Mouse (Mus musculus): ENCODE results near the gene Dlg2. TPM values are rescaled to one million over a fixed set of nuclear protein-coding genes. Genes with fewer than 3 reads are reported as not detected.
A peak's percentile ranks its signal among the peaks of the same experiment; 100 is the strongest.

Gene Dlg2
- polyA plus RNA-seq, 1 experiment, result 6.0 TPM

GRCm38 (mm10) chr7:92093860-92094259 lies 1617.4 kb downstream of the Dlg2 start:
- no peaks in the 10 kb centered on the region for H3K27me3 ChIP-seq (ENCODE audit: control insufficient read depth, insufficient read depth, low read length)
- no peaks in the 10 kb centered on the region for H3K4me1 ChIP-seq (replicated peaks; ENCODE audit: control insufficient read depth, insufficient read depth, low read length)
- DNase-seq, result peak; percentile 46
- H3K27ac ChIP-seq (ENCODE audit: control insufficient read depth, insufficient read depth, low read length), result no peak overlapping the region
- H3K36me3 ChIP-seq (ENCODE audit: control insufficient read depth, insufficient read depth, low read length), result no peaks in the 10 kb centered on the region
- no peak overlapping the region for H3K4me3 ChIP-seq (ENCODE audit: control insufficient read depth, insufficient read depth, low read length)
- WGBS, result 1% methylated on average over 3 of the region's 3 CpGs
- TF ChIP-seq CTCF (IDR thresholded peaks at IDR 0.05; ENCODE audit: borderline replicate concordance, control insufficient read depth, extremely low read depth, insufficient read depth, low read length, poor library complexity), result no peak
- TF ChIP-seq POLR2A (IDR thresholded peaks at IDR 0.05; ENCODE audit: control insufficient read depth, extremely low read depth, insufficient read depth, low read length, poor library complexity), result no peak

- TF ChIP-seq CTCF (IDR thresholded peaks at IDR 0.05; ENCODE audit: borderline replicate concordance, control insufficient read depth, extremely low read depth, insufficient read depth, low read length, poor library complexity), result no peak
- no peak for TF ChIP-seq POLR2A (IDR thresholded peaks at IDR 0.05; ENCODE audit: control insufficient read depth, extremely low read depth, insufficient read depth, low read length, poor library complexity)
- no peaks in the 10 kb centered on the region for H3K36me3 ChIP-seq (ENCODE audit: control insufficient read depth, insufficient read depth, low read length)
Observed at GRCm38 (mm10) chr7:92095198-92095597, 1618.7 kb downstream of the Dlg2 start.

GRCm38 (mm10) chr7:92100847-92101246 lies 1624.4 kb downstream of the Dlg2 start:
- DNase-seq, result no peak
- 96% methylated on average over 2 of the region's 2 CpGs for WGBS
- TF ChIP-seq POLR2A (IDR thresholded peaks at IDR 0.05; ENCODE audit: control insufficient read depth, extremely low read depth, insufficient read depth, low read length, poor library complexity) (no peak), CTCF (IDR thresholded peaks at IDR 0.05; ENCODE audit: borderline replicate concordance, control insufficient read depth, extremely low read depth, insufficient read depth, low read length, poor library complexity) (no peak)
- H3K4me1 ChIP-seq (replicated peaks; ENCODE audit: control insufficient read depth, insufficient read depth, low read length), result no peaks in the 10 kb centered on the region
- H3K27me3 ChIP-seq (ENCODE audit: control insufficient read depth, insufficient read depth, low read length), result no peaks in the 10 kb centered on the region
- H3K27ac ChIP-seq (ENCODE audit: control insufficient read depth, insufficient read depth, low read length), result no peak overlapping the region
- no peaks in the 10 kb centered on the region for H3K36me3 ChIP-seq (ENCODE audit: control insufficient read depth, insufficient read depth, low read length)
- H3K4me3 ChIP-seq (ENCODE audit: control insufficient read depth, insufficient read depth, low read length), result no peak overlapping the region

More at GRCm38 (mm10) chr7:92095198-92095597, 1618.7 kb downstream of the Dlg2 start:
- no peak for DNase-seq
- Histone ChIP-seq H3K4me1 (replicated peaks; ENCODE audit: control insufficient read depth, insufficient read depth, low read length) (no peaks in the 10 kb centered on the region), H3K4me3 (ENCODE audit: control insufficient read depth, insufficient read depth, low read length) (no peak overlapping the region), H3K27me3 (ENCODE audit: control insufficient read depth, insufficient read depth, low read length) (no peaks in the 10 kb centered on the region), H3K27ac (ENCODE audit: control insufficient read depth, insufficient read depth, low read length) (no peak overlapping the region)
- WGBS, result 76% methylated on average over 3 of the region's 3 CpGs

GRCm38 (mm10) chr7:92102892-92103543 lies 1626.5 kb downstream of the Dlg2 start:
- H3K27ac ChIP-seq (ENCODE audit: control insufficient read depth, insufficient read depth, low read length), result no peak overlapping the region
- DNase-seq, result peak; percentile 11
- WGBS, result 24% methylated on average over 4 of the region's 4 CpGs

GRCm38 (mm10) chr7:92105477-92105876 lies 1629.0 kb downstream of the Dlg2 start:
- no peak for TF ChIP-seq POLR2A (IDR thresholded peaks at IDR 0.05; ENCODE audit: control insufficient read depth, extremely low read depth, insufficient read depth, low read length, poor library complexity)
- no peak overlapping the region for H3K4me3 ChIP-seq (ENCODE audit: control insufficient read depth, insufficient read depth, low read length)

More at GRCm38 (mm10) chr7:92102892-92103543, 1626.5 kb downstream of the Dlg2 start:
- TF ChIP-seq POLR2A (IDR thresholded peaks at IDR 0.05; ENCODE audit: control insufficient read depth, extremely low read depth, insufficient read depth, low read length, poor library complexity) (no peak), CTCF (IDR thresholded peaks at IDR 0.05; ENCODE audit: borderline replicate concordance, control insufficient read depth, extremely low read depth, insufficient read depth, low read length, poor library complexity) (no peak)
- Histone ChIP-seq H3K4me3 (ENCODE audit: control insufficient read depth, insufficient read depth, low read length) (no peak overlapping the region), H3K4me1 (replicated peaks; ENCODE audit: control insufficient read depth, insufficient read depth, low read length) (no peaks in the 10 kb centered on the region), H3K36me3 (ENCODE audit: control insufficient read depth, insufficient read depth, low read length) (no peaks in the 10 kb centered on the region), H3K27me3 (ENCODE audit: control insufficient read depth, insufficient read depth, low read length) (no peaks in the 10 kb centered on the region)

GRCm38 (mm10) chr7:92105956-92106355 lies 1629.5 kb downstream of the Dlg2 start:
- H3K27me3 ChIP-seq (ENCODE audit: control insufficient read depth, insufficient read depth, low read length), result no peaks in the 10 kb centered on the region
- no peaks in the 10 kb centered on the region for H3K4me1 ChIP-seq (replicated peaks; ENCODE audit: control insufficient read depth, insufficient read depth, low read length)
- 90% methylated on average over 2 of the region's 2 CpGs for WGBS
- H3K4me3 ChIP-seq (ENCODE audit: control insufficient read depth, insufficient read depth, low read length), result no peak overlapping the region
- no peak for DNase-seq
- no peak overlapping the region for H3K27ac ChIP-seq (ENCODE audit: control insufficient read depth, insufficient read depth, low read length)
- TF ChIP-seq CTCF (IDR thresholded peaks at IDR 0.05; ENCODE audit: borderline replicate concordance, control insufficient read depth, extremely low read depth, insufficient read depth, low read length, poor library complexity) (no peak), POLR2A (IDR thresholded peaks at IDR 0.05; ENCODE audit: control insufficient read depth, extremely low read depth, insufficient read depth, low read length, poor library complexity) (no peak)
- no peaks in the 10 kb centered on the region for H3K36me3 ChIP-seq (ENCODE audit: control insufficient read depth, insufficient read depth, low read length)

More at GRCm38 (mm10) chr7:92105477-92105876, 1629.0 kb downstream of the Dlg2 start:
- Histone ChIP-seq H3K27me3 (ENCODE audit: control insufficient read depth, insufficient read depth, low read length) (no peaks in the 10 kb centered on the region), H3K27ac (ENCODE audit: control insufficient read depth, insufficient read depth, low read length) (no peak overlapping the region), H3K4me1 (replicated peaks; ENCODE audit: control insufficient read depth, insufficient read depth, low read length) (no peaks in the 10 kb centered on the region), H3K36me3 (ENCODE audit: control insufficient read depth, insufficient read depth, low read length) (no peaks in the 10 kb centered on the region)
- WGBS, result 37% methylated on average over 2 of the region's 2 CpGs
- no peak for DNase-seq

- WGBS, result 89% methylated on average over 4 of the region's 4 CpGs
- H3K27me3 ChIP-seq (ENCODE audit: control insufficient read depth, insufficient read depth, low read length), result no peaks in the 10 kb centered on the region
Observed at GRCm38 (mm10) chr7:92113065-92113464, 1636.6 kb downstream of the Dlg2 start.

More at GRCm38 (mm10) chr7:92113065-92113464, 1636.6 kb downstream of the Dlg2 start:
- Histone ChIP-seq H3K36me3 (ENCODE audit: control insufficient read depth, insufficient read depth, low read length) (no peaks in the 10 kb centered on the region), H3K27ac (ENCODE audit: control insufficient read depth, insufficient read depth, low read length) (no peak overlapping the region), H3K4me3 (ENCODE audit: control insufficient read depth, insufficient read depth, low read length) (no peak overlapping the region), H3K4me1 (replicated peaks; ENCODE audit: control insufficient read depth, insufficient read depth, low read length) (no peaks in the 10 kb centered on the region)
- no peak for DNase-seq
- TF ChIP-seq CTCF (IDR thresholded peaks at IDR 0.05; ENCODE audit: borderline replicate concordance, control insufficient read depth, extremely low read depth, insufficient read depth, low read length, poor library complexity) (no peak), POLR2A (IDR thresholded peaks at IDR 0.05; ENCODE audit: control insufficient read depth, extremely low read depth, insufficient read depth, low read length, poor library complexity) (no peak)
